Mouse (Mus musculus): ENCODE data around the gene Tmprss9.
A peak's percentile ranks its signal among the peaks of the same experiment; 100 is the strongest.
"Not testable (repeated sequence)": the region's sequence is repeated elsewhere in the genome, so short reads cannot be mapped to it uniquely, and the experiment has no call there.

Tmprss9 gene

GRCm38 (mm10) chr10:80871581-80871980, at the start of gene Tmprss9:
Gene Tmprss9 (plus strand): TSS chr10:80871848.
- DNase-seq: no peak

- DNase-seq: no peak
Observed at GRCm38 (mm10) chr10:80821991-80822390, 49.7 kb upstream of the Tmprss9 start.

- no peak for DNase-seq
Observed at GRCm38 (mm10) chr10:80822528-80822927, 49.1 kb upstream of the Tmprss9 start.

- no peak for DNase-seq
Observed at GRCm38 (mm10) chr10:80823316-80823715, 48.3 kb upstream of the Tmprss9 start.

GRCm38 (mm10) chr10:80823847-80824643, 47.6 kb upstream of the Tmprss9 start:
- DNase-seq: peak in 1 of 2 experiments; percentile 44

GRCm38 (mm10) chr10:80824827-80825226, 46.8 kb upstream of the Tmprss9 start:
- DNase-seq: no peak

- DNase-seq: peak; percentile 96 to 99
Observed at GRCm38 (mm10) chr10:80826151-80827062, 45.2 kb upstream of the Tmprss9 start, which contains the start of gene Oaz1. Gene Oaz1 (plus strand): TSS chr10:80826656.

- no peak for DNase-seq
Observed at GRCm38 (mm10) chr10:80827063-80827869, 44.4 kb upstream of the Tmprss9 start.

- DNase-seq: no peak
Observed at GRCm38 (mm10) chr10:80827870-80828420, 43.7 kb upstream of the Tmprss9 start.

- DNase-seq: not testable (repeated sequence)
Observed at GRCm38 (mm10) chr10:80828587-80828986, 43.1 kb upstream of the Tmprss9 start.

- DNase-seq: no peak
Observed at GRCm38 (mm10) chr10:80829359-80830278, 42.0 kb upstream of the Tmprss9 start.

GRCm38 (mm10) chr10:80831136-80831535, 40.5 kb upstream of the Tmprss9 start:
- peak; percentile 57 to 72 for DNase-seq

- no peak for DNase-seq
Observed at GRCm38 (mm10) chr10:80832818-80833217, 38.8 kb upstream of the Tmprss9 start.

GRCm38 (mm10) chr10:80835617-80836016, 36.0 kb upstream of the Tmprss9 start:
- no peak for DNase-seq

- no peak for DNase-seq
Observed at GRCm38 (mm10) chr10:80836949-80837379, 34.7 kb upstream of the Tmprss9 start.

- DNase-seq: no peak
Observed at GRCm38 (mm10) chr10:80837827-80838226, 33.8 kb upstream of the Tmprss9 start.

- no peak for DNase-seq
Observed at GRCm38 (mm10) chr10:80838346-80838912, 33.2 kb upstream of the Tmprss9 start.

- DNase-seq: no peak
Observed at GRCm38 (mm10) chr10:80839848-80840247, 31.8 kb upstream of the Tmprss9 start.

- no peak for DNase-seq
Observed at GRCm38 (mm10) chr10:80841685-80842084, 30.0 kb upstream of the Tmprss9 start.

- no peak for DNase-seq
Observed at GRCm38 (mm10) chr10:80842334-80842733, 29.3 kb upstream of the Tmprss9 start.

Data from thymus, postnatal 36 days (tissue).